ENCODE assay signal across 21 mouse cellular contexts in genomic region chr2:65275443-65276061, GRCm38 (mm10). TPM values are rescaled to one million over a fixed set of nuclear protein-coding genes. Genes with fewer than 3 reads are reported as not detected.
DNase-seq lines count a peak whose midpoint lies in the region; ATAC-seq and TF ChIP-seq lines count a peak whose summit lies in the region.
"Had no signal": no experiment of that assay in that cellular context is flagged by ENCODE, and none has a peak within 500 bp of the region (broad histone marks: within the 10 kb centered on the region; RNA-seq: fewer than 3 reads in every experiment).

No protein-coding gene starts in this region.

- peak; percentile 69 for ATAC-seq in frontal cortex, adult (ENCODE audit: low TSS enrichment)
- ATAC-seq in forebrain, postnatal 0 days = peak; percentile 63
- ATAC-seq: intestine, embryonic 15.5 days had no signal

- H3K4me2 ChIP-seq in forebrain, postnatal 0 days (ENCODE audit: low read depth) = no peak overlapping the region
- H3K4me2 ChIP-seq: heart, embryonic 12.5 days; hindbrain, embryonic 14.5 days; intestine, embryonic 15.5 days; limb, embryonic 13.5 days; liver, embryonic 15.5 days had no signal

- H3K9ac ChIP-seq in forebrain, postnatal 0 days = no peak overlapping the region
- H3K9ac ChIP-seq: heart, embryonic 12.5 days; hindbrain, embryonic 14.5 days; intestine, embryonic 15.5 days; limb, embryonic 13.5 days; liver, embryonic 15.5 days had no signal

- 16% methylated on average over 6 of the region's 6 CpGs for WGBS in forebrain, postnatal 0 days

- H3K27me3 ChIP-seq in forebrain, postnatal 0 days (ENCODE audit: insufficient read depth, low read length) = no peaks in the 10 kb centered on the region
- H3K27me3 ChIP-seq: heart, embryonic 12.5 days; intestine, embryonic 15.5 days; limb, embryonic 13.5 days; liver, embryonic 15.5 days had no signal

- TF ChIP-seq POLR2A in brain, embryonic 14.5 days (IDR thresholded peaks at IDR 0.05; ENCODE audit: borderline replicate concordance, extremely low read depth, insufficient read depth, insufficient read length, poor library complexity, severe bottlenecking) = no peak

- no peak overlapping the region for H3K4me3 ChIP-seq in forebrain, postnatal 0 days (ENCODE audit: low read depth, low read length)
- H3K4me3 ChIP-seq: erythroblast, embryonic 14.5 days; heart, embryonic 12.5 days; intestine, embryonic 15.5 days; limb, embryonic 13.5 days; liver, embryonic 15.5 days; midbrain, embryonic 10.5 days had no signal

- H3K9me3 ChIP-seq in forebrain, postnatal 0 days (ENCODE audit: low read length) = no peaks in the 10 kb centered on the region
- H3K9me3 ChIP-seq: heart, embryonic 12.5 days; intestine, embryonic 15.5 days; limb, embryonic 13.5 days; liver, embryonic 15.5 days; midbrain, embryonic 10.5 days had no signal

- H3K36me3 ChIP-seq in forebrain, postnatal 0 days (ENCODE audit: insufficient read depth) = no peaks in the 10 kb centered on the region
- H3K36me3 ChIP-seq: G1E; heart, embryonic 12.5 days; intestine, embryonic 15.5 days; limb, embryonic 13.5 days; liver, embryonic 15.5 days; midbrain, embryonic 10.5 days had no signal

- no peak for DNase-seq in frontal cortex, postnatal 10 days (ENCODE audit: low spot score in 2 of 2)
- DNase-seq in layer of hippocampus, adult 9-11 months = peak; percentile 24
- DNase-seq in layer of hippocampus, adult 11-12 months (ENCODE audit: low spot score) = no peak
- peak; percentile 95 for DNase-seq in brain, embryonic 14.5 days (ENCODE audit: low read depth)
- peak; percentile 40 for DNase-seq in forebrain, postnatal 0 days
- no peak for DNase-seq in heart, adult 18-20 months
- DNase-seq in ovary, postnatal 10 days (ENCODE audit: low spot score) = no peak
- DNase-seq: adrenal gland, postnatal 25 days; cerebellum, adult 2 months; heart, postnatal 14 days; thymus, postnatal 36 days had no signal

- no peak for TF ChIP-seq CTCF in brain, embryonic 14.5 days (IDR thresholded peaks at IDR 0.05; ENCODE audit: borderline replicate concordance, extremely low read depth, insufficient read depth, insufficient read length)
- no peak for TF ChIP-seq CTCF in forebrain, postnatal 0 days (IDR thresholded peaks at IDR 0.05; ENCODE audit: low read depth)

- H3K4me1 ChIP-seq in forebrain, postnatal 0 days (ENCODE audit: insufficient read depth) = no peaks in the 10 kb centered on the region
- H3K4me1 ChIP-seq: limb, embryonic 13.5 days; liver, embryonic 15.5 days; midbrain, embryonic 10.5 days had no signal

- no peak overlapping the region for H3K27ac ChIP-seq in forebrain, postnatal 0 days (ENCODE audit: low read depth, low read length)
- H3K27ac ChIP-seq: hindbrain, embryonic 14.5 days; intestine, embryonic 15.5 days; limb, embryonic 13.5 days; liver, embryonic 15.5 days; macrophage; midbrain, embryonic 10.5 days had no signal

RNA-seq across cellular contexts. Expression of gene Cobll1, which starts 36.3 kb away (rescaled TPM):
- polyA plus RNA-seq in brain, embryonic 14.5 days (2012; rRNA removed) = 3.1 and 4.4 TPM in 2 replicates
- 2.3 and 3.6 TPM in 2 replicates for total RNA-seq in forebrain, postnatal 0 days (2014; rRNA removed)
- 1.5 and 3.2 TPM in 2 replicates for polyA plus RNA-seq in forebrain, postnatal 0 days (2015; fragmentation: Nextera tagmentation; extraction: Ambion mirVana)
- 10 to 100 TPM; 53.6 to 62.6 TPM for total RNA-seq in heart, adult 18-20 months (2021)
- polyA plus RNA-seq: erythroblast, embryonic 14.5 days; G1E had no signal

Comparison
In these comparisons a context has a peak if more than half of its experiments do, and no peak if none do; other contexts are left out.
1. DNase-seq: peak in layer of hippocampus, adult 9-11 months (single experiment), brain, embryonic 14.5 days (single experiment) and forebrain, postnatal 0 days (single experiment); none in frontal cortex, postnatal 10 days (0 of 2), layer of hippocampus, adult 11-12 months (single experiment), heart, adult 18-20 months (0 of 2) and ovary, postnatal 10 days (single experiment).
2. RNA of gene Cobll1, which starts 36.3 kb away (total RNA-seq): 53.6 to 62.6 TPM in heart, adult 18-20 months; 2.3 to 3.6 TPM in forebrain, postnatal 0 days; every median in the first group is over 10 times any median in the second.